Mouse (Mus musculus) C2C12 (cell line): ENCODE measurements around the gene Kctd2.

ENCODE experiments used
- CEBPB ChIP-seq: IDR thresholded peaks from one replicate; pipeline ENCODE4 v1.6.1; 2011; ENCODE audit warnings: low read depth, mild to moderate bottlenecking, control low read depth, moderate library complexity
- CTCF ChIP-seq: IDR thresholded peaks from one replicate; pipeline ENCODE4 v1.5.1; 2011; ENCODE audit not compliant: control insufficient read depth, insufficient read depth, insufficient read length
- MAX ChIP-seq: IDR thresholded peaks from one replicate; pipeline ENCODE4 v1.6.1; 2011; ENCODE audit warnings: mild to moderate bottlenecking, control low read depth
- MYOG ChIP-seq: IDR thresholded peaks from one replicate; pipeline ENCODE4 v1.6.1; 2011; ENCODE audit not compliant: control insufficient read depth, insufficient read length; ENCODE audit errors: extremely low read depth
- USF1 ChIP-seq: IDR thresholded peaks from one replicate; pipeline ENCODE4 v1.6.1; 2011; ENCODE audit warnings: low read depth, mild to moderate bottlenecking, control low read depth, moderate library complexity

- TF ChIP-seq CEBPB = no peak
- no peak for TF ChIP-seq CTCF
- no peak for TF ChIP-seq USF1
- TF ChIP-seq MYOG = no peak
- no peak for TF ChIP-seq MAX
Measured at GRCm38 (mm10) chr11:115478296-115478938, 58.5 kb downstream of the Kctd2 start.
